Mouse (Mus musculus): ENCODE measurements around the gene Top2a. TPM values are rescaled to one million over a fixed set of nuclear protein-coding genes. Genes with fewer than 3 reads are reported as not detected.
"Not testable (repeated sequence)": the region's sequence is repeated elsewhere in the genome, so short reads cannot be mapped to it uniquely, and the experiment has no call there.

Top2a gene
- polyA plus RNA-seq, 1 experiment from 2014 or later = 199 TPM

GRCm38 (mm10) chr11:98998776-98999175, 25.2 kb downstream of the Top2a start:
- Histone ChIP-seq H3K9ac (no peak overlapping the region), H3K4me2 (replicated peaks) (no peak overlapping the region), H3K4me3 (no peak overlapping the region), H3K9me3 (replicated peaks) (no peaks in the 10 kb centered on the region), H3K27me3 (no peaks in the 10 kb centered on the region), H3K36me3 (peaks cover 77% of the 10 kb centered on the region), H3K27ac (no peak overlapping the region), H3K4me1 (no peaks in the 10 kb centered on the region)
- ATAC-seq (ENCODE audit: low FRiP score) = no peak

- ATAC-seq (ENCODE audit: low FRiP score) = no peak
- Histone ChIP-seq H3K27ac (no peak overlapping the region), H3K36me3 (peaks cover 78% of the 10 kb centered on the region), H3K4me1 (no peaks in the 10 kb centered on the region), H3K9me3 (replicated peaks) (no peaks in the 10 kb centered on the region), H3K9ac (no peak overlapping the region), H3K27me3 (no peaks in the 10 kb centered on the region), H3K4me2 (replicated peaks) (no peak overlapping the region), H3K4me3 (no peak overlapping the region)
- WGBS = 93% methylated on average over 4 of the region's 4 CpGs
Observed at GRCm38 (mm10) chr11:98997659-98998058, 26.3 kb downstream of the Top2a start.

GRCm38 (mm10) chr11:98995987-98996386, 28.0 kb downstream of the Top2a start:
- WGBS = 94% methylated on average over 7 of the region's 7 CpGs
- no peaks in the 10 kb centered on the region for H3K9me3 ChIP-seq (replicated peaks)

GRCm38 (mm10) chr11:98990866-98991265, 33.1 kb downstream of the Top2a start:
- H3K27ac ChIP-seq = no peak overlapping the region
- no peaks in the 10 kb centered on the region for H3K9me3 ChIP-seq (replicated peaks)
- no peak overlapping the region for H3K4me3 ChIP-seq
- H3K9ac ChIP-seq = no peak overlapping the region
- peaks cover 43% of the 10 kb centered on the region for H3K36me3 ChIP-seq
- H3K4me1 ChIP-seq = no peaks in the 10 kb centered on the region
- 83% methylated on average over 6 of the region's 6 CpGs for WGBS
- H3K4me2 ChIP-seq (replicated peaks) = no peak overlapping the region
- ATAC-seq (ENCODE audit: low FRiP score) = no peak
- no peaks in the 10 kb centered on the region for H3K27me3 ChIP-seq

More at GRCm38 (mm10) chr11:98995987-98996386, 28.0 kb downstream of the Top2a start:
- peaks cover 81% of the 10 kb centered on the region for H3K36me3 ChIP-seq
- H3K4me2 ChIP-seq (replicated peaks) = no peak overlapping the region
- no peak overlapping the region for H3K27ac ChIP-seq
- no peaks in the 10 kb centered on the region for H3K27me3 ChIP-seq
- ATAC-seq (ENCODE audit: low FRiP score) = no peak
- no peaks in the 10 kb centered on the region for H3K4me1 ChIP-seq
- H3K4me3 ChIP-seq = no peak overlapping the region
- H3K9ac ChIP-seq = no peak overlapping the region

- not testable (repeated sequence) for ATAC-seq (ENCODE audit: low FRiP score); H3K27ac ChIP-seq; H3K4me3 ChIP-seq; H3K9me3 ChIP-seq (replicated peaks); H3K9ac ChIP-seq; H3K4me1 ChIP-seq; H3K27me3 ChIP-seq; H3K4me2 ChIP-seq (replicated peaks)
- peaks cover 22% of the 10 kb centered on the region; the same call in 1 of the 2 replicates for H3K36me3 ChIP-seq
- WGBS = 92% methylated on average over 6 of the region's 6 CpGs
Observed at GRCm38 (mm10) chr11:98988260-98988659, 35.7 kb downstream of the Top2a start.

GRCm38 (mm10) chr11:98985542-98985941, 38.4 kb downstream of the Top2a start:
- WGBS = 92% methylated on average over 7 of the region's 7 CpGs
- Histone ChIP-seq H3K27ac (no peak overlapping the region), H3K4me3 (no peak overlapping the region), H3K4me2 (replicated peaks) (no peak overlapping the region), H3K27me3 (peaks cover 22% of the 10 kb centered on the region), H3K4me1 (peaks cover 13% of the 10 kb centered on the region), H3K36me3 (no peaks in the 10 kb centered on the region), H3K9me3 (replicated peaks) (no peaks in the 10 kb centered on the region), H3K9ac (no peak overlapping the region)
- no peak for ATAC-seq (ENCODE audit: low FRiP score)

GRCm38 (mm10) chr11:98983551-98983950, 40.4 kb downstream of the Top2a start:
- Histone ChIP-seq H3K9ac (peak overlapping the region; percentile 82; the same call in 1 of the 2 replicates), H3K4me3 (no peak overlapping the region), H3K36me3 (no peaks in the 10 kb centered on the region), H3K27ac (no peak overlapping the region), H3K9me3 (replicated peaks) (no peaks in the 10 kb centered on the region), H3K4me1 (peaks cover 18% of the 10 kb centered on the region), H3K27me3 (peaks cover 26% of the 10 kb centered on the region), H3K4me2 (replicated peaks) (peak overlapping the region; percentile 91; the same call in 1 of the 2 replicates)
- 44% methylated on average over 8 of the region's 8 CpGs for WGBS
- ATAC-seq (ENCODE audit: low FRiP score) = no peak

- Histone ChIP-seq H3K4me1 (peaks cover 19% of the 10 kb centered on the region), H3K27ac (peak within 1 kb of the TSS; percentile 92), H3K9ac (peak within 1 kb of the TSS; percentile 82), H3K4me3 (peak within 1 kb of the TSS; percentile 61), H3K27me3 (peaks cover 26% of the 10 kb centered on the region), H3K9me3 (replicated peaks) (no peaks in the 10 kb centered on the region), H3K4me2 (replicated peaks) (peak within 1 kb of the TSS; percentile 91), H3K36me3 (no peaks in the 10 kb centered on the region)
- WGBS = 2% methylated on average over 28 of the region's 28 CpGs
- ATAC-seq (ENCODE audit: low FRiP score) = peak; percentile 32; the same call in 1 of the 2 replicates
Observed at GRCm38 (mm10) chr11:98982773-98983133, 41.2 kb downstream of the Top2a start, which contains the start of gene Gjd3. Gene Gjd3, minus strand, starts transcription at chr11:98983016.

- ATAC-seq (ENCODE audit: low FRiP score) = peak; percentile 65
- peak overlapping the region; percentile 92 for H3K27ac ChIP-seq
- H3K9me3 ChIP-seq (replicated peaks) = no peaks in the 10 kb centered on the region
- peaks cover 26% of the 10 kb centered on the region for H3K27me3 ChIP-seq
- WGBS = under 1% methylated on average over 94 of the region's 94 CpGs
- no peaks in the 10 kb centered on the region for H3K36me3 ChIP-seq
- peak overlapping the region; percentile 61 for H3K4me3 ChIP-seq
- H3K9ac ChIP-seq = peak overlapping the region; percentile 82
- H3K4me2 ChIP-seq (replicated peaks) = peak overlapping the region; percentile 91
- H3K4me1 ChIP-seq = peaks cover 19% of the 10 kb centered on the region
Observed at GRCm38 (mm10) chr11:98981997-98982772, 41.8 kb downstream of the Top2a start.

GRCm38 (mm10) chr11:98981289-98981996, 42.5 kb downstream of the Top2a start:
- ATAC-seq (ENCODE audit: low FRiP score) = 0 out of 2 replicates have a peak, but pooled peaks have one; percentile 32
- H3K36me3 ChIP-seq = no peaks in the 10 kb centered on the region

GRCm38 (mm10) chr11:98979356-98979755, 44.6 kb downstream of the Top2a start:
- WGBS = 88% methylated on average over 4 of the region's 5 CpGs

More at GRCm38 (mm10) chr11:98981289-98981996, 42.5 kb downstream of the Top2a start:
- peaks cover 19% of the 10 kb centered on the region for H3K4me1 ChIP-seq
- H3K9me3 ChIP-seq (replicated peaks) = no peaks in the 10 kb centered on the region
- H3K9ac ChIP-seq = peak overlapping the region; percentile 82
- H3K4me3 ChIP-seq = peak overlapping the region; percentile 61
- H3K27ac ChIP-seq = peak overlapping the region; percentile 92
- H3K27me3 ChIP-seq = peaks cover 26% of the 10 kb centered on the region
- WGBS = 35% methylated on average over 20 of the region's 20 CpGs
- H3K4me2 ChIP-seq (replicated peaks) = peak overlapping the region; percentile 91

GRCm38 (mm10) chr11:98978526-98979148, 45.4 kb downstream of the Top2a start:
- Histone ChIP-seq H3K9me3 (replicated peaks) (no peaks in the 10 kb centered on the region), H3K4me1 (peaks cover 19% of the 10 kb centered on the region), H3K4me2 (replicated peaks) (no peak overlapping the region), H3K27ac (no peak overlapping the region), H3K4me3 (no peak overlapping the region), H3K27me3 (peaks cover 20% of the 10 kb centered on the region), H3K9ac (no peak overlapping the region), H3K36me3 (peaks cover 15% of the 10 kb centered on the region)
- no peak for ATAC-seq (ENCODE audit: low FRiP score)
- WGBS = 54% methylated on average over 15 of the region's 15 CpGs

More at GRCm38 (mm10) chr11:98979356-98979755, 44.6 kb downstream of the Top2a start:
- peaks cover 26% of the 10 kb centered on the region for H3K27me3 ChIP-seq
- H3K36me3 ChIP-seq = peaks cover 9% of the 10 kb centered on the region
- H3K4me2 ChIP-seq (replicated peaks) = no peak overlapping the region
- ATAC-seq (ENCODE audit: low FRiP score) = no peak
- H3K4me3 ChIP-seq = no peak overlapping the region
- H3K27ac ChIP-seq = no peak overlapping the region
- no peak overlapping the region for H3K9ac ChIP-seq
- no peaks in the 10 kb centered on the region for H3K9me3 ChIP-seq (replicated peaks)
- H3K4me1 ChIP-seq = peaks cover 19% of the 10 kb centered on the region

Measured in hindbrain, embryonic 12.5 days (tissue).